Mouse (Mus musculus): Measurements from ENCODE around the gene Itsn1. TPM values are rescaled to one million over a fixed set of nuclear protein-coding genes. Genes with fewer than 3 reads are reported as not detected.

The Itsn1 gene
- polyA plus RNA-seq, 1 experiment from 2014 or later = 26.5 TPM

DNA sequence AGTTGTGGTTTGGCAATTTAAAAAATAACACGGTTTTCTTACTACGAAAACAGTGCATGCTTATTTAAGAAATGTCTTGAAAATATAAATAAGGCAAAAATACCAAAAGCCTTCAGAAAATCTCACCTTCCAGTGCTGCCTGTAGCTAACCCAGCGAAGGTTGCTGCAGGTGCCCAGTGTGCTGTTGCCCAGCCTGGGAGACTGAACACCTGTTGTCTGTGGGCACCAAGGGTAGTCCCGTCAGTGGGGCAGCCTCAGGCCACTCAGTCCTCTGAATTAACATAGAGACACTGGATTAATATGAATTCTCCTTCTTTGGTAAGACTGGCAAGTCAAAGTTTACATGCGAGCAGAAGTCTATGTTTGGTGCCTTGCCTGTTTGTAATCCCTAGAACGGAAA is 9.4 kb downstream of the Itsn1 start:
- no peaks in the 10 kb centered on the region for H3K9me3 ChIP-seq
- H3K4me1 ChIP-seq = peaks cover 46% of the 10 kb centered on the region
- no peak for DNase-seq (ENCODE audit: low spot score)
- no peaks in the 10 kb centered on the region for H3K27me3 ChIP-seq (ENCODE audit: insufficient read depth, poor library complexity, severe bottlenecking)
- WGBS = 81% methylated on average over 6 of the region's 6 CpGs
- H3K36me3 ChIP-seq = no peaks in the 10 kb centered on the region
- no peak overlapping the region for H3K4me3 ChIP-seq
- H3K27ac ChIP-seq = no peak overlapping the region

DNA sequence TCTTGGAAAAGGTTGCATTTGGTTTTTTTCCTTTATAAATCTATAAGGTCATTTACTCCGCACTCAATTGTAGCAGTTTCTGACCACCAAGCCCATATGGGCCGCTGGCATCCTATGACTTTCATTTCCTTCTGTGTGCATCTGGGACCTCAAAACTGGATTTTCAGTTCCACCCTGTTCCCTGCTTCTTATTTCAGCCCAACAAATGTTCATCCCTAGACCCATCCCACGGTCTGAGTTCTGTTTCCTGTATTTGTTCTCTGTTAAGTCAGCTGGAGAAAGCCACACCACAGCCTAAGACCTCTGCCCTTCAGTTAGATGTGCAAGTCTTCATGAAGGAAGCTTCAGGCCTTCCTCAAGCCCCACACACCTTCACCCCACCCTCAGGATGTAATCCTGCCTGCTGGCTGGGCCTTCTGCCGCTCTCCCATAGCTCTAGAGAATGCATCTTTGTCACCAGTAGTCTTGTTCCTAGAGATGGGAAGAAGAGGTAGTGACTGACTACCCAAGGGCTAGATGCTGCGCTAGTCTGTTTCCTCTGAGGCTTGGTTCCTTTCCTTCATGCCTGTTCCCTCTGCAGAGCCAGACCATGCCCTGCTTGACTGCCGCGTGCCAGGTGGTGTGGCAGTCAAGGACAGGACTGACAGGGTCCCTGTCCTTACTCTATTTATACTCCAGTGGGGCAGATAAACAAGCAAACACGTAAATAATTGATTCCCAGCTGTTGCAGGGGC is 11.3 kb downstream of the Itsn1 start:
- H3K36me3 ChIP-seq = no peaks in the 10 kb centered on the region
- WGBS = 50% methylated on average over 8 of the region's 8 CpGs
- H3K4me1 ChIP-seq = peaks cover 39% of the 10 kb centered on the region
- no peak for DNase-seq (ENCODE audit: low spot score)
- no peak overlapping the region for H3K4me3 ChIP-seq
- no peaks in the 10 kb centered on the region for H3K9me3 ChIP-seq
- no peaks in the 10 kb centered on the region for H3K27me3 ChIP-seq (ENCODE audit: insufficient read depth, poor library complexity, severe bottlenecking)
- H3K27ac ChIP-seq = peak overlapping the region; percentile 42

DNA sequence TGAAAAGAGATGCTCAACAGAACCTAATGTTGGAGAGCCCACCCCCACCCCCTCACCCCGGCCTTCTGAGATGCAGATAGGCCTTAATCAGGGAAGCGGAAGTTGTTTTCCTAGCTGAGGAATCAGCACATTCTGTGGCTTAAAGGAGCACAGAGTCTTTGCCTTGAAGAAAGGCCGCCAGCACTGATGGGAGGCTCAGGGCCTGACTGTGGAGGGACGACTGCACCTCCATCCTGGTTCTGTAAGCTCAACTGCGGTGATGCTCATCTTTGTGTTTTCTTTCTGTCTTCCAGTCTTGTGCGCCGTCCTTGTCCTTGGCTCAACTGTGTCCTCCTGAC is 11.8 kb downstream of the Itsn1 start:
- H3K4me1 ChIP-seq = peaks cover 44% of the 10 kb centered on the region
- no peaks in the 10 kb centered on the region for H3K9me3 ChIP-seq
- WGBS = 47% methylated on average over 7 of the region's 7 CpGs
- DNase-seq (ENCODE audit: low spot score) = no peak
- H3K4me3 ChIP-seq = no peak overlapping the region
- no peaks in the 10 kb centered on the region for H3K36me3 ChIP-seq
- H3K27ac ChIP-seq = peak overlapping the region; percentile 42; the same call in 1 of the 2 replicates
- no peaks in the 10 kb centered on the region for H3K27me3 ChIP-seq (ENCODE audit: insufficient read depth, poor library complexity, severe bottlenecking)

DNA sequence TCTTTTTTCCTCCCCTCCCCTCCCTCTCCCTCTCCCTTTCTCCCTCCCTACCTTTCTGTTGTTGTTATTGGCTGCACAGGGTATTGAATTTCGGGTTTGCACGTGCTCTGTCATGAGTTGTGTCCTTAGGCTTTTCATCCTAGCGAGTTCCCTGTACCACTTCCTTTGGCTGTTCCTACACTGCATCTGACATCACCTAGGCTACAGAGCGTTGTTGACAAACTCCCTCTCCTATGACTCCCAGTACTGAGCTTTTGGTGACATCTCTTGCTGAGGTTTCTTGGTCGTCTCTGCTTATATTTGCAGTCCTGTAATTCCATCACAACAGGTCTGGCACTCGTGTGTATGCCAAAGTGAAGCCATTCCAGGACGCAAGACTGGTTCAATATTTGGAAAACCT is 14.0 kb downstream of the Itsn1 start:
- Histone ChIP-seq H3K36me3 (no peaks in the 10 kb centered on the region), H3K4me1 (peaks cover 43% of the 10 kb centered on the region)
- WGBS = 74% methylated on average over 7 of the region's 7 CpGs

DNA sequence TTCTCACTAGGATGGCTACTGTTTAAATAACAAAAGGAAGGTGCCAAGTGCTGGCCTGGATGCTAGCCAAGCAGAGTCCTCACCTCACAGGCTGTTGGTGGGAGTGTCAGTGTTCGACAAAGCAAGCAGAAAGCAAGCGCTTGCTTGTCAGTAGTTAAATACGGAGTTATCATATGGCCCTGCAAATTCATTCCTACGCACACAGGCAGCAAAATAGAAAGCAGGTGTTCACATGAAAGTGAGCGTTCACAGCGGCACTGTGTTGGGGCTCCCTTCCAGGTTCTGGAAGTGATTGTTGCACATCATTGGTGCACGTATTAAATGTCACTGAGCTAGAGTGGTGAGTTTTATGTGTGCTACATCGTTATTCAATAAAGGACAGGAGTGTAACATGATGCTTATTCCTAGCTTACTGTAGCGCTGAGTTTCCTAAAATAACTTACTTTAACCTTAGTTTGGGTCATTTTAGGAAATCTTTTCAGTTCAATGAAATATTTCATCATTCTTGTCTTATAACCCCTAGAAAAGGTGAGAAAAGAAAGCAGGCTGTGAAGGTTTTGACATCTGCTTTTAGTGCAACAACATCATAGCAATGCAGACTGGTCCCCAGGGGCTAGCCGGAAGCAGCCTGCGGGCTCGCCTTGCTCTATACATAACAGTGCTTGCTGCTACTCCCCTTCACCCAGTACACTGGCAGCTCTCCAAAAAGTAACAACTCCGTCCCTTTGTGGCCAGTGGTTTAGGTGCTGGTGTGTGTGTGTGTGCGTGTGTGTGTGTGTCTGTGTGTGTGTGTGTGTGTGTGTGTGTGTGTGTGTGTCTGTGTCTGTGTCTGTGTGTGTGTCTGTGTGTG is 17.2 kb downstream of the Itsn1 start:
- Histone ChIP-seq H3K4me1 (peaks cover 20% of the 10 kb centered on the region), H3K36me3 (peaks cover 6% of the 10 kb centered on the region; the same call in 1 of the 2 replicates), H3K9me3 (no peaks in the 10 kb centered on the region), H3K27me3 (ENCODE audit: insufficient read depth, poor library complexity, severe bottlenecking) (no peaks in the 10 kb centered on the region), H3K27ac (no peak overlapping the region), H3K4me3 (no peak overlapping the region)
- DNase-seq (ENCODE audit: low spot score) = no peak
- 64% methylated on average over 14 of the region's 14 CpGs for WGBS

More for the DNA sequence above, 14.0 kb downstream of the Itsn1 start:
- Histone ChIP-seq H3K27me3 (ENCODE audit: insufficient read depth, poor library complexity, severe bottlenecking) (no peaks in the 10 kb centered on the region), H3K9me3 (no peaks in the 10 kb centered on the region), H3K27ac (no peak overlapping the region), H3K4me3 (no peak overlapping the region)
- DNase-seq (ENCODE audit: low spot score) = no peak

GRCm38 (mm10) chr16:91747567-91747966 is 18.5 kb downstream of the Itsn1 start:
- no peak for DNase-seq (ENCODE audit: low spot score)
- H3K4me1 ChIP-seq = peaks cover 25% of the 10 kb centered on the region
- H3K9me3 ChIP-seq = no peaks in the 10 kb centered on the region
- no peak overlapping the region; the same call in 1 of the 2 replicates for H3K27ac ChIP-seq
- H3K36me3 ChIP-seq = peaks cover 6% of the 10 kb centered on the region; the same call in 1 of the 2 replicates
- H3K27me3 ChIP-seq (ENCODE audit: insufficient read depth, poor library complexity, severe bottlenecking) = no peaks in the 10 kb centered on the region
- H3K4me3 ChIP-seq = no peak overlapping the region
- WGBS = 89% methylated on average over 6 of the region's 6 CpGs

- H3K36me3 ChIP-seq = peaks cover 6% of the 10 kb centered on the region; the same call in 1 of the 2 replicates
- no peak overlapping the region for H3K27ac ChIP-seq
- 83% methylated on average over 13 of the region's 13 CpGs for WGBS
- peaks cover 11% of the 10 kb centered on the region; the same call in 1 of the 2 replicates for H3K4me1 ChIP-seq
- no peak for DNase-seq (ENCODE audit: low spot score)
- H3K27me3 ChIP-seq (ENCODE audit: insufficient read depth, poor library complexity, severe bottlenecking) = no peaks in the 10 kb centered on the region
- H3K4me3 ChIP-seq = no peak overlapping the region
- no peaks in the 10 kb centered on the region for H3K9me3 ChIP-seq
Measured at GRCm38 (mm10) chr16:91751644-91752385, 22.7 kb downstream of the Itsn1 start.

DNA sequence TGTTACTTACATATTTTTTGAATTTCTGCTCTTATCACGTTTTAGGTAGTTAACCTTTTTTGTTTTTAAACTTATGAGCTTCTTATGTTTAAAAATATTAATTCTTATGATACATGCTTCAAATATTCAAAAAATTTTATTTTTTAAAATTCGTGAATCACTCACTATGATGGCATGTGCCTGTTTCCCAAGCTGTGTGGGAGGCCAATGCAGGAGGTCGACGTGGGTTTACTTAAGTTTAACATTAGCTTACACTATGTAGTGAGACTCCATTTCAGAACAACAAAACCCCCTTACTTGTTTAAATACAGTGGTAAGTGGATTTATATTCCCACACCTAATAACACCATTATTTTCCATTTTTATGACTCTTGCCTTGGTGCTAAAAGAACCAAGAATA is 24.5 kb downstream of the Itsn1 start:
- Histone ChIP-seq H3K9me3 (no peaks in the 10 kb centered on the region), H3K36me3 (peaks cover 6% of the 10 kb centered on the region; the same call in 1 of the 2 replicates), H3K4me3 (no peak overlapping the region), H3K27me3 (ENCODE audit: insufficient read depth, poor library complexity, severe bottlenecking) (no peaks in the 10 kb centered on the region), H3K4me1 (peaks cover 11% of the 10 kb centered on the region; the same call in 1 of the 2 replicates), H3K27ac (no peak overlapping the region)
- DNase-seq (ENCODE audit: low spot score) = no peak
- WGBS = 80% methylated on average over 4 of the region's 4 CpGs

DNA sequence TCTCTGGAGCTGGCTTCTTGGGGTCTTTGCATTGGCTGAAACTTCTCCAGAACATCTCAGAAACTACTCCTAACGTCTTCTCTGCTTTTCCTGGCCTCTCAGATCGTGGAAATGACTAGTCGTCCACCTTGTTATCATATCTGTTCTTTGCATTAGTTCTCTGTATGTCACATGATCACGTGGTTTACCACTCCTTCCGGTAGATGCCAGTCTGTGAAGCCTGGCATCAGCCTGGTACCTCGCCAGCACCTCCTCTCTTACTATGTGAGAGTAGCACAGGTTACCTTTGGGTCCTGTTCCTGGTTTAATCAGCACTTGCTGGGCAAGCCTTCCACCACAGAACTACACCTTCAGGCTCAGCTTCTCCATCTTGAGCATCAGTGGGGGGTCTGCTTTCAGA is 25.9 kb downstream of the Itsn1 start:
- WGBS = 76% methylated on average over 6 of the region's 6 CpGs
- Histone ChIP-seq H3K9me3 (no peaks in the 10 kb centered on the region), H3K27ac (no peak overlapping the region)

GRCm38 (mm10) chr16:91761202-91761601 is 32.1 kb downstream of the Itsn1 start:
- 83% methylated on average over 9 of the region's 9 CpGs for WGBS
- peaks cover 60% of the 10 kb centered on the region for H3K4me1 ChIP-seq
- no peak overlapping the region for H3K27ac ChIP-seq
- no peaks in the 10 kb centered on the region for H3K27me3 ChIP-seq (ENCODE audit: insufficient read depth, poor library complexity, severe bottlenecking)
- no peak for DNase-seq (ENCODE audit: low spot score)
- no peak overlapping the region for H3K4me3 ChIP-seq
- no peaks in the 10 kb centered on the region for H3K36me3 ChIP-seq
- no peaks in the 10 kb centered on the region for H3K9me3 ChIP-seq

More for the DNA sequence above, 25.9 kb downstream of the Itsn1 start:
- no peak for DNase-seq (ENCODE audit: low spot score)
- Histone ChIP-seq H3K27me3 (ENCODE audit: insufficient read depth, poor library complexity, severe bottlenecking) (no peaks in the 10 kb centered on the region), H3K4me3 (no peak overlapping the region), H3K4me1 (peaks cover 19% of the 10 kb centered on the region), H3K36me3 (peaks cover 3% of the 10 kb centered on the region; the same call in 1 of the 2 replicates)

DNA sequence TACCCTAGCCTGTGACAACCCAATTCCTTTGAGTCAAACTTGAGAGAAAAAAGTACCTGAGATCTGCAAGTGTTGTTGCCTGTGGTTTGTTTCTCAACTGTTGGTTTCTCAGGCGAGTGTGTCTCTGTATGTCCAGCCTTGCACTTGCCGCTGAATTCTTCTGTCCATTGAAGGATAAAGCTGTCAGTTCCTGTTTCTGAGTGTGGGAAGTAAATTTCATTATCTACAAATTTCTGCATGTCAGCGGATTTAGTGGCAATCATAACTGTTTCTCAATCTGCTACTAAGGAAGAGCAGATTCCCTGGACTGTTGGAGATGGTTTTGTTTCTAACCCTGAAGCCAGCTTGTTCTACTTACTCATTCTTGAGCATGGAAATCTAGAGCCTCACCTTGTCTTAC is 32.7 kb downstream of the Itsn1 start:
- no peaks in the 10 kb centered on the region for H3K27me3 ChIP-seq (ENCODE audit: insufficient read depth, poor library complexity, severe bottlenecking)
- H3K4me3 ChIP-seq = no peak overlapping the region
- 64% methylated on average over 3 of the region's 3 CpGs for WGBS
- H3K27ac ChIP-seq = no peak overlapping the region
- H3K36me3 ChIP-seq = no peaks in the 10 kb centered on the region
- peaks cover 66% of the 10 kb centered on the region for H3K4me1 ChIP-seq
- no peak for DNase-seq (ENCODE audit: low spot score)
- no peaks in the 10 kb centered on the region for H3K9me3 ChIP-seq

DNA sequence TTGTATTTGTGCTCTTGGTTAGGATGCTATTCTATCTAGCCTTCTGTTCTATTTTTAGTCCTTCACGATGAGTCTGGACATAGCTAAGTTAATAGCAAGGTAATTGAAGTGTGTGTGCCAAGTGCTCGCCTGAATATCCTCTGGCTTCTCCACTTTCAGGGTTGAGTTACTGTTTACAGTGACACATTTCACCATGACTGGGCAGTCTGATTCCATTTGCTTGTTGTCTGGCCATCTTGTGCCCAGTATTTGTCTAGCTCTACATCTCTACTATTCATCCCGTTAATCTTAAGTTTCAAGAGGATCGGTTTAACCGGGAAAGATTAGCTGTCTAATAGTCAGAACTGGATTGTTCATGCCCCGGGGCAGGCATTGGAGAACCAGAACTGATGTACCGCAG is 33.4 kb downstream of the Itsn1 start:
- H3K27ac ChIP-seq = no peak overlapping the region
- 76% methylated on average over 7 of the region's 7 CpGs for WGBS
- H3K4me1 ChIP-seq = peaks cover 72% of the 10 kb centered on the region
- H3K4me3 ChIP-seq = no peak overlapping the region
- no peaks in the 10 kb centered on the region for H3K27me3 ChIP-seq (ENCODE audit: insufficient read depth, poor library complexity, severe bottlenecking)
- no peak for DNase-seq (ENCODE audit: low spot score)
- H3K9me3 ChIP-seq = no peaks in the 10 kb centered on the region
- H3K36me3 ChIP-seq = no peaks in the 10 kb centered on the region
